Mouse (Mus musculus) heart, adult 2 months (tissue): ENCODE measurements at regions not wholly inside any gene's neighbourhood (a gene's known extent, or its start where the extent isn't known, plus 50 kb on each side); places are given as distances from the start of the nearest gene placed in this dataset.

ENCODE experiments used
- CTCF ChIP-seq: fragments of 200-600 bp; IDR thresholded peaks from 2 replicates; pipeline ENCODE4 v1.8.1; 2022; ENCODE audit warnings: antibody characterized with exemption, mild to moderate bottlenecking, moderate library complexity
- POLR2A ChIP-seq: fragments of 200-500 bp; IDR thresholded peaks from 2 replicates; pipeline ENCODE4 v1.6.1; 2011; ENCODE audit warnings: mild to moderate bottlenecking, low read depth, low read length, control low read depth; ENCODE audit not compliant: insufficient read depth

GRCm38 (mm10) chr8:109415315-109415714 is 78.5 kb upstream of the Pmfbp1 start:
- no peak for TF ChIP-seq CTCF
- no peak for TF ChIP-seq POLR2A
